Mouse (Mus musculus) liver, embryonic 15.5 days (tissue): ENCODE measurements at regions not wholly inside any gene's neighbourhood (a gene's known extent, or its start where the extent isn't known, plus 50 kb on each side); places are given as distances from the start of the nearest gene placed in this dataset.

Experiments used
- ATAC-seq: fragments of 200-750 bp; cut with Nextera tagmentation; 2 replicates; pipeline ENCODE4 v1.8.0; 2017; ENCODE audit warnings: moderate number of reproducible peaks, mild to moderate bottlenecking, moderate library complexity; ENCODE audit not compliant: insufficient read depth
- H3K27ac ChIP-seq: fragments of 300-500 bp; sonication (generic); replicated peaks from 2 replicates; pipeline ENCODE4 v1.5.1; 2015; ENCODE audit warnings: mild to moderate bottlenecking, inconsistent platforms
- H3K27me3 ChIP-seq: fragments of 300-500 bp; sonication (generic); 2 replicates; pipeline ENCODE4 v1.6.1; 2015; ENCODE audit warnings: mild to moderate bottlenecking, inconsistent platforms
- H3K36me3 ChIP-seq: fragments of 300-500 bp; sonication (generic); replicated peaks from 2 replicates; pipeline ENCODE4 v1.6.1; 2015; ENCODE audit warnings: moderate library complexity, mild to moderate bottlenecking, inconsistent platforms
- H3K4me1 ChIP-seq: fragments of 300-500 bp; sonication (generic); replicated peaks from 2 replicates; pipeline ENCODE4 v1.6.1; 2015; ENCODE audit warnings: inconsistent platforms
- H3K4me2 ChIP-seq: fragments of 300-500 bp; sonication (generic); 2 replicates; pipeline ENCODE4 v1.6.1; 2015; ENCODE audit warnings: moderate library complexity, mild to moderate bottlenecking, inconsistent platforms
- H3K4me3 ChIP-seq: fragments of 300-500 bp; sonication (generic); replicated peaks from 2 replicates; pipeline ENCODE4 v1.5.1; 2015; ENCODE audit warnings: mild to moderate bottlenecking, inconsistent platforms
- H3K9ac ChIP-seq: fragments of 300-500 bp; sonication (generic); 2 replicates; pipeline ENCODE4 v1.6.1; 2015; ENCODE audit warnings: moderate library complexity, mild to moderate bottlenecking, inconsistent platforms
- H3K9me3 ChIP-seq: fragments of 300-500 bp; sonication (generic); replicated peaks from 2 replicates; pipeline ENCODE4 v1.6.1; 2016; ENCODE audit warnings: inconsistent platforms
- WGBS: fragments of 180-500 bp; shearing (Covaris S2); methylation state at CpG from one replicate; pipeline ENCODE4 v1.1.7; 2015; ENCODE audit warnings: mixed read lengths; ENCODE audit not compliant: insufficient replicate concordance; 5-methylcytosine and 5-hydroxymethylcytosine counted together

DNA sequence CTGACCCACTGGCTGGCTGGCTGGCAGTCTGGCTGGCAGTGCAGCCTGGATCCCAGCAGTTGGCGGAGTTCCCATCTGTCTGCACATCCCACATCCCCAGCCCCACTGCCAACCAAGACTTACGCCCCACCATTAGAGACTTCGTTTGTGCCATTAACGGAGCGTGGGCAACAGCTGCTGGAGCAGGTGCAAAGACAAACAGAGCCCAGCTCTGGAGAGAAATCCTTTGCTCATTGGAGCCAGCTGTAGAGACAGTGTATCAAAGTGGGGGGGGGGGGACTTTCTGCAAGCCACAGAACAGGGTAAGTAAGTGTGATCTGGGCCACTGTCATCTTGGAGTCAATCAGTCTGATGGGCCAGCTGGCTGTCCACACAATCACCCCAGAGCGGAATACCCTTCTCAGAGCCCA, 52.3 kb downstream of the Rplp1 start:
- Histone ChIP-seq H3K27ac (no peak overlapping the region), H3K9me3 (no peaks in the 10 kb centered on the region), H3K9ac (no peak overlapping the region), H3K4me1 (peaks cover 11% of the 10 kb centered on the region; the same call in 1 of the 2 replicates), H3K36me3 (no peaks in the 10 kb centered on the region), H3K4me3 (no peak overlapping the region), H3K4me2 (no peak overlapping the region), H3K27me3 (peaks cover 8% of the 10 kb centered on the region)
- no peak for ATAC-seq
- 71% methylated on average over 6 of the region's 6 CpGs for WGBS

DNA sequence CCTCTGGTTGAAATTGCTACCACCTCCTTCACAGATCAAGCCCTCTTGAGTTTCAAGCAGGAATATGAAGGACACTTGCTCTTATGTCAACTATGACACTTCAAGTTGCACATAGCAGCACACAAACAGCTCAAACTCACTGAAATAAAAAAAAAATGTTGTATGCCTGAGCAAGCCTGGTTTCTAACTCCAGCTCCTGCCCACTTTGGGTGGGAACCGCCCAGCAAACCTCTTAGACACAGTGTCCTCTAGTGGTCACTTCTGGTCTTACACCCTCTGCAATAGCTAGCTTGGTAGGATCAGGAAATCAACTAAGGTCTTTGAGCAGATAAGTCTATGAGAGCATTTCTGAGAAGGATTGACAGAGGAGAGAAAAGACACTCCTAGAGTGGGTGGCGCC, 54.2 kb downstream of the Rplp1 start:
- 21% methylated on average over 2 of the region's 2 CpGs for WGBS
- Histone ChIP-seq H3K27me3 (peaks cover 8% of the 10 kb centered on the region), H3K27ac (no peak overlapping the region), H3K4me2 (no peak overlapping the region), H3K9ac (no peak overlapping the region), H3K36me3 (no peaks in the 10 kb centered on the region), H3K9me3 (no peaks in the 10 kb centered on the region), H3K4me1 (peaks cover 11% of the 10 kb centered on the region; the same call in 1 of the 2 replicates), H3K4me3 (no peak overlapping the region)
- no peak for ATAC-seq

DNA sequence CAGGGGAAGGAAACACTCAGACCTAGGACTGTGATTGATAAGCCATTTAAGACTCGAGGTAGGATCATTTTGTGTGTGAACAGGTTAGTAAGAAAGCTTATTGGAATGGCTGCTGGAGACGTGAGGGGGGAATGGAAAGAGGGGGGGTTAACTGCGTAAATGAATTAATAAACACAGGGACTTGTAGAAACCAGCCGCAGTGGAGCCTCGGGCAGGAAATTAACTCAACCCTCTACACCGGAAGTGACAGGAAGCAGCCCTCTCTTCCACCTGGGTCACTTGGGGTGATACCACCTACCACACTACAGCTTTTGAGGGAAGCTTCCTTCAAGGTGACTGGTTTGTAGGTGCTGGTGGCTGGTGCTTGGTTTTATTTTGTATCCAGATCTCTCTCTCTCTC, 54.9 kb downstream of the Rplp1 start:
- H3K4me2 ChIP-seq: no peak overlapping the region
- H3K36me3 ChIP-seq: no peaks in the 10 kb centered on the region
- WGBS: 9% methylated on average over 6 of the region's 6 CpGs
- H3K4me3 ChIP-seq: no peak overlapping the region
- peaks cover 11% of the 10 kb centered on the region; the same call in 1 of the 2 replicates for H3K4me1 ChIP-seq
- no peak overlapping the region for H3K9ac ChIP-seq
- no peak overlapping the region for H3K27ac ChIP-seq
- no peaks in the 10 kb centered on the region for H3K9me3 ChIP-seq
- H3K27me3 ChIP-seq: peaks cover 10% of the 10 kb centered on the region; the same call in 1 of the 2 replicates
- ATAC-seq: no peak

DNA sequence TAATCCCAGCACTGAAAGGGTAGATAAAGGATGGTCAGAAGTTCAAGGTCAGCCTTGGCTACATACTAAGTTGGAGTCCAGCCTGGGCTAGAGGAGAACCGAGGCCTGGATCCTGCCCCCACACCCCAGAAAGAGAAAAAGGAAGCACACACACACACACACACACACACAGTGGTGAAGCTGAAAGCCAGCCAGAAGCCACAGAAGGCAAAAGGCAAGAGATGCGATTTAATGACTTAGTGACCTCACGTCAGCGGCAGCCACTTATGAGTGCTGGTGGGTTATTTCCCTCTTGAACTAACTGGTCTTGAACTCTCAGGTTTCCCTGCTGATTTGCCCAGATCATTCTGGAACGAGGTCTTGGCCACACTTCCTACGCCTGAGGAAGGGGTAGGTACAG, 56.5 kb downstream of the Rplp1 start:
- Histone ChIP-seq H3K36me3 (no peaks in the 10 kb centered on the region), H3K9ac (no peak overlapping the region), H3K4me3 (no peak overlapping the region), H3K9me3 (no peaks in the 10 kb centered on the region), H3K27me3 (peaks cover 12% of the 10 kb centered on the region; the same call in 1 of the 2 replicates), H3K4me2 (no peak overlapping the region), H3K4me1 (peaks cover 11% of the 10 kb centered on the region; the same call in 1 of the 2 replicates), H3K27ac (no peak overlapping the region)
- 61% methylated on average over 6 of the region's 6 CpGs for WGBS
- ATAC-seq: no peak

DNA sequence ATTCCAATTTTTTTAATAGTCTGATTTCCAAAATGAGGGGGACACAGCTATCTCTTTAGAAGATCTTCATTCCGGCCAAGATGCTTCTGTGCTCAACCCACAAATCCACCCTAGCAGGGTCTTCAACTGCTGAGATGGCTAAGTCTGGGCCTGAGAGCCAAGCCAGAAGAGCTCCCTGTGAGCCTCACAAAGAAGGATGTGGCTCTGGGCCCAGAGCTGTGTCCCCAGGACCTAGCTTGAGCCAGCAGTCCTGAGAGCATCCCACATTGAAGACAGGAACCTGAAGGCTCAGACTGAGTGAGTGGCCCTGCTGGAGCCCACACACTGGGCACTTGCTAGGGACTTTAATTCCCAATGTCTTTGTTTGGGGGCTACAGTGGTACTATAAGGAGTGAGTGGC, 57.7 kb downstream of the Rplp1 start:
- Histone ChIP-seq H3K27me3 (peaks cover 12% of the 10 kb centered on the region; the same call in 1 of the 2 replicates), H3K4me1 (peaks cover 11% of the 10 kb centered on the region; the same call in 1 of the 2 replicates), H3K4me3 (no peak overlapping the region), H3K36me3 (no peaks in the 10 kb centered on the region), H3K27ac (no peak overlapping the region), H3K9ac (no peak overlapping the region), H3K9me3 (no peaks in the 10 kb centered on the region), H3K4me2 (no peak overlapping the region)
- ATAC-seq: no peak
- 64% methylated on average over 1 of the region's 1 CpGs for WGBS

DNA sequence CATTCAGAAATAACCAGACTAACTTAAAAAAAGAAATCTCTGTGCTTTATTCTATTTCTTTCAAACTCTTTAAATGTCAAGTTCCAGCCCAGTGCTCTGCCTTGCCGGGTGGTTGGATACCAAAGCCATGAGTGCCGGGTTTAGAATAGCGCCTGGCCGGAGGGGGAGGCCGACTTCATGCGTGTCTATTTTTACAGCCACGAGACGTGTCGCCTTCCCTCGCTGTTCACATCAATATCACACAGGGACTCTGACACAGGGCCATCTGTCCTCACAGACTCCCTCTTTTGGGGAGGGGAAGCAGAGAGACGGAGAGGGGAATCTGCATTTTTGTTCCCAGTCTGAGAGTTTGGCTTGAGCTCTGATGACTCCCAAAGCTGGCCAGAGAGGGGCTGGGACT, 58.7 kb downstream of the Rplp1 start:
- no peak overlapping the region for H3K27ac ChIP-seq
- ATAC-seq: no peak
- H3K4me3 ChIP-seq: no peak overlapping the region
- 77% methylated on average over 11 of the region's 11 CpGs for WGBS
- H3K36me3 ChIP-seq: no peaks in the 10 kb centered on the region
- no peak overlapping the region for H3K9ac ChIP-seq
- H3K4me2 ChIP-seq: no peak overlapping the region
- H3K4me1 ChIP-seq: peaks cover 11% of the 10 kb centered on the region; the same call in 1 of the 2 replicates
- H3K9me3 ChIP-seq: no peaks in the 10 kb centered on the region
- H3K27me3 ChIP-seq: peaks cover 12% of the 10 kb centered on the region; the same call in 1 of the 2 replicates

DNA sequence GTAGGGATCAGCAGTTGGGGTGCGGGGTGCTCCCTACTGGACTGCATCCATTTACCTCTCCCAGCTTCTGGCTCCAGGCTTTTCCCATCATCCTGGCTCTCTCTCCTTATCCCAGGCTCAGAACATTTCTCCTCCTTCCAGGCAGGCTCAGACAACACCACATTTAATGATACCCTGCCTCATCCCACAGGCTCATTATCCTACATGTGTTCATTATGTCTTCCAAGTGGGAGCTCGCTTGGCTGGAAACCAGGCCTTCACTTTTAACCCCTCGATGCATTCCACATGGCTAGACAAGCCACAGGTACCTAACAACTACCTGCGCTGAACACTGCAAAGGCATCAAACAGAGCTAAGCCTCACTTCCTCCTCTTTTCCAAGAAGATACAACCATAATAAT, 60.5 kb downstream of the Rplp1 start:
- 64% methylated on average over 4 of the region's 4 CpGs for WGBS

DNA sequence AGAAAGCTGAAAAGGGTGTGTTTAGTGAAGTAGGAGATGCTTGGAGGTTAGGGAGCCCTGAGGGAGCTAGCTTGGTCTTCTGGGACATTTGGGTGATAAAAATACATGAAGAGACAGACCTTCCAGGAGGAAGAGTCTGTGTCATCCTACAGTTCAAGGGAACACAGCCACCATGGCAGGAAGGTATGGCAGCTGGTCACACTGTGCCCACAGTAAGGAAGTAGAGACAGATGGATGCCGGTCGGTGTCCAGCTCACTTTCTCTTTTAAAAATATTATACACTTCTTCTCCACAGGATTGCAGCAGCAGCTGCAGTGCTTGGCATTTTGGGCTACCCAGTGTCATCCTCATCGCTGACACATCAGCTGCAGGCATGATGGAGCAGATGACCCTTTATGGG, 63.0 kb downstream of the Rplp1 start:
- H3K27ac ChIP-seq: no peak overlapping the region
- H3K4me3 ChIP-seq: no peak overlapping the region
- H3K27me3 ChIP-seq: 0 out of 2 replicates have a peak, but pooled peaks cover 4% of the 10 kb centered on the region
- no peaks in the 10 kb centered on the region for H3K4me1 ChIP-seq
- no peaks in the 10 kb centered on the region for H3K36me3 ChIP-seq
- H3K9ac ChIP-seq: no peak overlapping the region
- ATAC-seq: no peak
- 63% methylated on average over 3 of the region's 3 CpGs for WGBS
- H3K9me3 ChIP-seq: no peaks in the 10 kb centered on the region
- no peak overlapping the region for H3K4me2 ChIP-seq

More for the DNA sequence above, 60.5 kb downstream of the Rplp1 start:
- Histone ChIP-seq H3K27ac (no peak overlapping the region), H3K9ac (no peak overlapping the region), H3K4me2 (no peak overlapping the region), H3K4me3 (no peak overlapping the region), H3K27me3 (peaks cover 12% of the 10 kb centered on the region; the same call in 1 of the 2 replicates), H3K9me3 (no peaks in the 10 kb centered on the region), H3K36me3 (no peaks in the 10 kb centered on the region), H3K4me1 (no peaks in the 10 kb centered on the region)
- no peak for ATAC-seq

DNA sequence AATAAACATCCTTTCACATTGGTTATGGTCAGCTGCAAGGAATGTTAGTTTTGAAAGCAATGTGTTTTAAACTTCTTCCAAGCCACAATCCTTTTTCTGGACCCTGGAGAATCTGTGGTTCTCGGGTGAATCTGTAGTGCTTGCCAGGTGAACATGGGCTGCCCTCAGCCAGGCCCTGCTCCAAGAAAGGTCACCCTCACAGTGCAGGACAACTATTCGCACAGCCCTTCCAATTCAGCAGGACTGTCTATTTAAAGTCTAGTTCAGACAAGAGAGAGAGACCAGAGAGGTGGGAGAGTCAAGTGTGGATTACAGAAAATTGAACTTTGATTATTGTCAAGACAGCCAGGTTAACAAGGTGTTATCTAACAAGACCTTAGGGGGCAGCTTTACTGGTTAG, 65.9 kb downstream of the Rplp1 start:
- Histone ChIP-seq H3K4me3 (no peak overlapping the region), H3K36me3 (no peaks in the 10 kb centered on the region), H3K9me3 (no peaks in the 10 kb centered on the region), H3K27me3 (no peaks in the 10 kb centered on the region), H3K27ac (no peak overlapping the region), H3K9ac (no peak overlapping the region), H3K4me2 (no peak overlapping the region), H3K4me1 (no peaks in the 10 kb centered on the region)
- no peak for ATAC-seq
- 44% methylated on average over 2 of the region's 2 CpGs for WGBS

DNA sequence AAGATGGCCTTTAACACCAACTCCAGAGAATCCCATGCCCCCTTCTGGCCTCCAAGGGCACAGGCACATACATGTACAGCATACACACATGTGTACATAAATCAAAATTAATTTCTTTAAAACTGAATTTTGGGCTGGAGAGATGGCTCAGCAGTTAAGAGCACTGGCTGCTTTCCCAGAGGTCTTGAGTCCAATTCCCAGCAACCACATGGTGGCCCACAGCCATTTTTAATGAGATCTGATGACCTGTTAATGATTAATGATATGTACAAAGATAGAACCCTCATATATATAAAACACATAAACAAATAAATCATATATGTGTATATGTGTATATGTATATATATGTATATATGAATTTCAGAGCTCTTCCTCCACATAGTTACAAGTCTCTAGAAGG, 66.8 kb downstream of the Rplp1 start:
- H3K36me3 ChIP-seq: no peaks in the 10 kb centered on the region
- no peak overlapping the region for H3K4me3 ChIP-seq
- H3K9me3 ChIP-seq: no peaks in the 10 kb centered on the region
- no peaks in the 10 kb centered on the region for H3K4me1 ChIP-seq
- ATAC-seq: no peak
- no peaks in the 10 kb centered on the region for H3K27me3 ChIP-seq
- H3K4me2 ChIP-seq: no peak overlapping the region
- no peak overlapping the region for H3K27ac ChIP-seq
- H3K9ac ChIP-seq: no peak overlapping the region

DNA sequence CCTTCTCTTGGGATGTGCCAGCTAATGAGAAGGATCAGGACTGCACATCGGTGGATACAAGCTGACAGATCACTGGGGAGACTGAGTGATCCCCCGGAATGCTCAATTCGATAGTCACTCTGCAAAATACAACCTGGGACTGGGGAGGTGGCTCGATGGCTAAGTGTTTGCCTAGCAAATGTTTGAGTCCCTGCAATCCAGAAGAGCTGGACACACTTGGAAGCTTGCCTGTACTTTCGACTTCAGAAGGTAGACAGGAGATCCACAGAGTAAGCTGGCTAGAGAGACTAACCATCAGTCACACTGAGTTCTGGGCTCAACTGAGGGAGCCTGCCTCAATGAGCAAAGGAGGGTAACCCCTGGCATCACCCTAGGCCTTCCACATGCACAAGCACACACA, 69.7 kb downstream of the Rplp1 start:
- Histone ChIP-seq H3K27ac (peak overlapping the region; percentile 49), H3K4me2 (no peak overlapping the region), H3K9ac (no peak overlapping the region), H3K36me3 (no peaks in the 10 kb centered on the region), H3K9me3 (no peaks in the 10 kb centered on the region), H3K4me1 (0 out of 2 replicates have a peak, but pooled peaks cover 3% of the 10 kb centered on the region), H3K4me3 (no peak overlapping the region), H3K27me3 (no peaks in the 10 kb centered on the region)
- ATAC-seq: no peak
- 65% methylated on average over 5 of the region's 5 CpGs for WGBS

DNA sequence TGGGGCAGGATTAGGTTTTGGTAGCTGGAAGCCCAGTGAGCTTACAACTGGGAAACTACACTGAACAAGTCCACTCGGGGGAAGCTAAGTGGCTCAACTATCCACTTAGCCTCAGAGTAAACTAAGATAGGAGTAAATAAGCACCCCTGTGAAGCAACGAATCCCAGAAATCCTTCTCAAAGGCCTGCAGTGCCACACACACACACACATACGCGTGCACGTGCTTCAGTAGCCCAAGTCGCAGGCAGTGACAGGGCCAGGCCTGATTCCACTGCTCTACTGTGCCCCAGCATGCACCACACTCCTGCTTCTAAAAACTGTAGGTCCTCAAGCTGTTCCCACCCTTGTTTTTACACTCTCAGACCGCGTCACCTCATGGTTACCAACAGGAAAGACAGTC, 70.2 kb downstream of the Rplp1 start:
- H3K27me3 ChIP-seq: no peaks in the 10 kb centered on the region
- peak overlapping the region; percentile 49 for H3K27ac ChIP-seq
- 56% methylated on average over 8 of the region's 8 CpGs for WGBS
- 0 out of 2 replicates have a peak, but pooled peaks cover 3% of the 10 kb centered on the region for H3K4me1 ChIP-seq
- no peak for ATAC-seq
- H3K36me3 ChIP-seq: no peaks in the 10 kb centered on the region
- H3K9ac ChIP-seq: no peak overlapping the region
- no peaks in the 10 kb centered on the region for H3K9me3 ChIP-seq
- no peak overlapping the region for H3K4me3 ChIP-seq
- H3K4me2 ChIP-seq: no peak overlapping the region
